Mouse (Mus musculus): ENCODE data around the gene Alg9.

The Alg9 gene

DNA sequence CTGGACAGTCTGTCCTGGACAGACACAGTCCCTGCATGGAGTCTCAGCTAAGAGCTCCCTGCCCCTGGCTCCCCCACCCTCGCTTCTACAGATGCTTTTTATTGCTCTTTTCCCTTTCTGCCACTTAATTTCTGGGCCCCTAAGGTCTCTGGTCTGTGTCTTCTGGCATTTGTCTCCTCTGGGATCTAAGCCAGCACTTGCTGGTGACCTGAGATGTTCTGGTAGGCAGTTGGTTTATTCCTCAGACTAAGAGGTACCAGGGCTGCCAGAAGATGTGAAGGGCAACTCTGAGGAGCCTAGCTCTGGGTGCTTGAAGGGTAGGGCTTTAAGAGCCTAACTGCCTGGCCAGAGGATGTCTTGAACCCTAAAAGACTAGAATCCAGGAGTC, 110.8 kb downstream of the Alg9 start:
- no peak for DNase-seq (ENCODE audit: low spot score in 2 of 2)

DNA sequence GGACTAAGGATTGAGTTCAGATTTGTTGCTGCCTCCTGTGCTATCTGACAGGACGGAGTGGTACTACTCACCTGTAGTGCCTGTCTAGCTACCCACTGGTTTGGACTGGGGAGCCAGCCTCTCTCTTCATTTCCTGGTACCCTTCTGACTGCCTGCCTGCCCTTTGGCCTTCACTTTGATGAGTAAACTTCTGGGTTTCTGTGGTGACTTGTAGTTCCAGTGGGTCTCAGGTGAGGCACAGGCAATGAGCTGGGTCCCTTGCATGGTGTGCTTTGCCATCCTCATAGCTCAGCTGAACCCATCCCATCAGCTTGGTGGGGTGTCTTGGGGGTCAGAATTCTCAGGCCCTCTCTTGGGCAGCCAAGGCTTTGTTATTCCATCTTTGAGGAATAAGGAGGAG, 112.1 kb downstream of the Alg9 start:
- DNase-seq (ENCODE audit: low spot score in 2 of 2) = no peak

DNA sequence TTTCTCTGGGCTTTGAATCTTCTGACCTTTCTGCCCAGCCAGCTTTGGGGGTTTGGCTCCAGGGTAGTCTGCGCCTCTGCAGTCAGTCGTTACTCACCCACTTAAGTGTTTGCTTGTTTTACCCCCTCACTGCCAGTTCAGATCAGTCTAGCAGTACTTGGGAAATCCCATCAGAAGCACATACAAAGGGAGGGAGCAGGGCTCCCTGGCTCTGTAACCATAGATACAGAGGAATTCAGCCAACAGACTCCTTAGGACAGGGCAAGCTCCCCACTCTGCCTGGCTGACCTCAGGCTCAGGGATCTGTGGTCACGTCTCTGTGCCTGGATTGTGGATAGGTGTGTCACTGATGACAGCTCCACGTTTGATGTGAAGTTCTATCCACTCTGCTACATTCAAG, 112.5 kb downstream of the Alg9 start:
- no peak for DNase-seq (ENCODE audit: low spot score in 2 of 2)

DNA sequence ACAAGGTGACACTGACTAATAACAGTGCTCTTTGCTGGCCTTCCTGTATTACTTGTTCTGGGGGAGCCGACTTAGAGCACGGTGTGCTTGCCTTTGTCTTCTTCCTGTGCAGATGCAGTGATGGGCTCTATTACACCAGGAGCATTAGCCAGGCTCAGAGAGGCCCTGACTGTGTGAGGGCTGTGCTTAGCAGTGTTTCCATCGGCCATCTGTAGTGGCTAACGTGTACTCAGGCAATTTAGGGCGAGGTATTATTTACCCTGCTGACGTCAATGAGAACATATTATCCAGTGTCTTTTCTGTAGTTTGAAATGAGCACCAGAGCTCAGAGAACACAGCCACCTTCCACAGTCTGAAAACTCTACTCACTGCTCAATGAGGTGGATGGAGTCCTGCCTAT, 114.4 kb downstream of the Alg9 start:
- no peak for DNase-seq (ENCODE audit: low spot score in 2 of 2)

DNA sequence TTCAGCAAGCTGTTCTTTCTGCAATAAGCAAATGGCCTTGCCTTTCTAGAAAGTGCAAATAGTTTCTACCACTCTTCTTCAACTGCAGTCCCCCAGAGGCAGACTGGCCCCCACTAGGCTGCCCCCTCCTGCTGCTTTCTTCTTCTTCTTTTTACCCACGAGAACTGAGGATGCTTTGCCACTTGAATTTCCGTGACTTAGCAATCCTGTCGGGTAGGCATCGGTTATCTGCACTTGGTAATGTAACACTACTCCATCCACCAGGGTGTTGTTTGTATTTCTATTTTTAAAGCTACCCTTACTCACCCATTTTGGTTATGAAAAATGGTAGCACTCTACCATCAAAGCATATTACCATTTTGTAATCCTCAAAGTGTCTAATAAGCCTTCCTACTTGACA, 115.1 kb downstream of the Alg9 start:
- DNase-seq (ENCODE audit: low spot score in 2 of 2) = no peak

DNA sequence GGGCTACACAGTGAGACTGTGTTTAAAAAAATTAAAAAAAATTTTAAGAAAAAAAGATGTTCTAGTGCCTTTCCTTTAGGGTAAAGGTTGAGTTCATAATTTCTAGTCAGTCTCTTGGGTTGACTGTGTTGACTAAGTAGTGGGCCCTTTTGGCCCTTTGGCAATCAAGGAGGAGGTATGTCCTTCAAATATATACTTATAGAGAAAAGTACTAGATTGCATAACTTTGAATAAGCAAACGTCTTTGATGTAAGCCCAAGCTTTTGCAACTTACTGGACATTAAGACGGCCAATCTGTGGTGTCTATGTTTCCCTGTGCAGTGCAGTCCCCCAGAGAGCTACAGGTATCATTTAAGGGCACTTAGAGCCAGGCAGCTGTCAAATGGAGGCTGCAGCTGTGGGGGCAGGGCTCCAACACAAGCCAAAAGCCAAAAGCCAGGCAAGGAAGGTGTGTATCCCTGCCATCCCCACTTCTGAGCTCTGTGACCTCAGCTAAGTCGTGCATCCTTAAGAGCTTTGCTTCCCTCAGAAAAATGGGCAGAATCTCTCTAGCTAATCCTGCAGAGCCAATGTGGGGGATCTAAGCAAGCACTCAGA, 115.8 kb downstream of the Alg9 start:
- no peak for DNase-seq (ENCODE audit: low spot score in 2 of 2)

Data from urinary bladder, postnatal 36 days (tissue).